Mouse (Mus musculus) liver, embryonic 13.5 days (tissue): Measurements from ENCODE around the gene Syk. TPM values are rescaled to one million over a fixed set of nuclear protein-coding genes. Genes with fewer than 3 reads are reported as not detected.

Experiments
- ATAC-seq: fragments of 200-750 bp; cut with Nextera tagmentation; 2 replicates; pipeline ENCODE4 v1.8.0; 2017; ENCODE audit warnings: low read depth, mild to moderate bottlenecking, moderate number of reproducible peaks, moderate library complexity
- DNase-seq: peaks from one replicate; pipeline ENCODE4 v3.0.0; 2022
- H3K27ac ChIP-seq: fragments of 300-500 bp; sonication (generic); 2 replicates; pipeline ENCODE4 v1.5.1; 2015; ENCODE audit warnings: moderate library complexity, mild to moderate bottlenecking, inconsistent platforms
- H3K27me3 ChIP-seq: fragments of 300-500 bp; sonication (generic); 2 replicates; pipeline ENCODE4 v1.6.1; 2015; ENCODE audit warnings: mild to moderate bottlenecking, inconsistent platforms
- H3K36me3 ChIP-seq: fragments of 300-500 bp; sonication (generic); 2 replicates; pipeline ENCODE4 v1.6.1; 2015; ENCODE audit warnings: mild to moderate bottlenecking, inconsistent platforms
- H3K4me1 ChIP-seq: fragments of 300-500 bp; sonication (generic); replicated peaks from 2 replicates; pipeline ENCODE4 v1.6.1; 2015; ENCODE audit warnings: inconsistent platforms
- H3K4me2 ChIP-seq: fragments of 300-500 bp; sonication (generic); 2 replicates; pipeline ENCODE4 v1.6.1; 2015; ENCODE audit warnings: inconsistent platforms, mild to moderate bottlenecking, moderate library complexity
- H3K4me3 ChIP-seq: fragments of 300-500 bp; sonication (generic); replicated peaks from 2 replicates; pipeline ENCODE4 v1.5.1; 2015; ENCODE audit warnings: mild to moderate bottlenecking, inconsistent platforms
- H3K9ac ChIP-seq: fragments of 300-500 bp; sonication (generic); 2 replicates; pipeline ENCODE4 v1.6.1; 2015; ENCODE audit warnings: mild to moderate bottlenecking, inconsistent platforms
- H3K9me3 ChIP-seq: fragments of 300-500 bp; sonication (generic); replicated peaks from 2 replicates; pipeline ENCODE4 v1.6.1; 2016; ENCODE audit warnings: inconsistent platforms
- WGBS: fragments of 180-500 bp; shearing (Covaris S2); methylation state at CpG from one replicate; pipeline ENCODE4 v1.1.7; 2015; ENCODE audit not compliant: insufficient replicate concordance; 5-methylcytosine and 5-hydroxymethylcytosine counted together
- polyA plus RNA-seq: library from polyadenylated mRNA; unstranded; fragments of >200 nt; fragmentation: Nextera tagmentation; extraction: Ambion mirVana; gene quantifications from 2 replicates; pipeline ENCODE4 v1.2.1, GENCODE M21; 2015

The Syk gene
- polyA plus RNA-seq, 1 experiment from 2014 or later, result 4.4 TPM

DNA sequence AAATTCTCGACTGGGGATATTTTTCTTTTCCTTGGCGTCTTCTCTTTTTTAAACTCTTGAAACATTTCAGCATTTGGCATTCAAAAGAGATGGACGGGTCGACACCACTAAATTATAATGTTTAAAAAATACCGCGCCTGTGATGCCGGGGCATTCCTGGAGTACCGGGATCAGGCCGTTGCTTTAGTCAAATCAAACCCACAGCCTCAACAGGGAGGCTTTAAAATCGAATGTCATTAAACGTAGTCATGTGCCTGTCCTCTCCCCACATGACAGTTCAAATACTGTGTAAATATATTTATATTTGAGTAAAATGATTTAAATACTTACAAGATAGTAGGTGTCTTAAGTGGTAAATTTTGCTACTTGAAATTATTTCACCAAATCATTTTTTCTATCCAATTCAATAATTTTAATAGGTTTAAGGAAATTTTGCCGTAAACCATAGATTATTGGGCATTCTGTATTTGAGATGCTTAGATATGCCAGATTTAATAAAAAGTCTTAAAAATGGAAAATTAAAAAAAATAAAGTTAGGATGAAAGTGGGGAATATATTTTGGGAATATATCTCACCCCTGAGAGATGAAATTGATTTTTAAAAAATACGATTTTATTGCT, 1.1 kb downstream of the Syk start:
- Histone ChIP-seq H3K27ac (no peak overlapping the region), H3K9ac (peak overlapping the region; percentile 76), H3K4me1 (peaks cover 15% of the 10 kb centered on the region), H3K4me3 (peak overlapping the region; percentile 68), H3K4me2 (peak overlapping the region; percentile 92), H3K36me3 (no peaks in the 10 kb centered on the region), H3K27me3 (peaks cover 12% of the 10 kb centered on the region), H3K9me3 (no peaks in the 10 kb centered on the region)
- 13% methylated on average over 13 of the region's 13 CpGs for whole genome bisulfite sequencing
- DNase-seq (no peak), ATAC-seq (no peak)

DNA sequence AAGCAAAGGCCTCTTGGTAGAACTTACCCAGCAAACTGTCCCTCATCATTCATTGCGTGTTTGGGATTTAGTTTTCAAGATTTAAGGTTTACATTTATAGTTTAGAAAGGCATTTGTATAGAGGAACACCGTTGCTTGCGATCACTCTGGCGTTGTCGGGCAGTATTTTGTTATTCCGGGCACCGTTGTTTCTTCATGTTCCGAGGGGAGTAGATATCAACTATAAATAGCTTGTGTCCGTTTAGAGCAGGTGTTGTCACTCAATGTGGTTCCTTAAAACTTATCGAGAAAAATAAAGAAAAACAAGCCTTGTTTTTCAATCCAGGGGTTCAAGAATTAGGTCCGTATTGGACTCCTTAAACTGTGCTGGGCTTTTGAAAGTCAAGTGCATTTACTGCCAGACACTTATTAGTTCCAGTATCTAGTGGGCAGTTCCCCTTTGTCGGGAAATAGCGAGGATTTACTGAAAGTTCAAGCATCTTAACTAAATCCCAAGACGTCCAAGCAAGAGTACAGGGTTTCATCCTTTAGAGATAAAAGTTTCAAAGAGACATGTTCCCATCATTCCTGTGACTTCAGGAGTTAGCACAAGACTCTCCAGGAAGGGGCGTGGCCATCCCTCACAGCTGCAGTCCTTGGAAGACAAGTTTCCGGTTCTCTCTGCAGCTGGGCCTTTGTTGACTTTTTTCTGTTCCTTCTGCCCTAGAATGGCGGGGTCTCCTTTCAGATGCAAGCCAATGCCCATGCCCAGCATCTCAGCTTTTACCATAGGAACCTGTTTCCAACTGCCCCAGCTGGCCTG, 1.9 kb downstream of the Syk start:
- no peak for DNase-seq
- peaks cover 12% of the 10 kb centered on the region for H3K27me3 ChIP-seq
- WGBS, result 17% methylated on average over 17 of the region's 17 CpGs
- H3K4me2 ChIP-seq, result peak overlapping the region; percentile 58
- no peaks in the 10 kb centered on the region for H3K9me3 ChIP-seq
- no peak overlapping the region for H3K27ac ChIP-seq
- ATAC-seq, result no peak
- H3K4me1 ChIP-seq, result peaks cover 15% of the 10 kb centered on the region
- H3K9ac ChIP-seq, result peak overlapping the region; percentile 28; the same call in 1 of the 2 replicates
- peak overlapping the region; percentile 28 for H3K4me3 ChIP-seq
- H3K36me3 ChIP-seq, result no peaks in the 10 kb centered on the region

DNA sequence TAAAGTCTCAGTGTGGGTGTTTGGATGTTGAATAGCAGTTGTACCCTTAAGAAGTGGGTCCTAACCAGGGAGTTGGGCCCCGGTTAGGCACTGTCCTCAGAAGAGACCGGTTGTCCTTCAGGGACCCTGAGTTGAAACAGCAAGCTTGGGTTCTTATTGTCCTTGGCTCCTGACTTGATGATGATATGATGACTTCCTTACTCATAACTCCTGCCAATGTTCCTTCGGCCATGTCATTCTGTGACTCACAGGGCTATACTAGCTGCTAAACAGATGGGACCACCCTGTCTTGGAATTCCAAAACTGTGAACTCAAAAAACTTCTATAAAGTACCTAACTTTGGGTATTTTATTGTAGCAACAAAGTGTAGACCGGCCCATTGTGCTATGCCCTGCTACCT, 4.8 kb downstream of the Syk start:
- ATAC-seq, result no peak
- 83% methylated on average over 4 of the region's 4 CpGs for WGBS

DNA sequence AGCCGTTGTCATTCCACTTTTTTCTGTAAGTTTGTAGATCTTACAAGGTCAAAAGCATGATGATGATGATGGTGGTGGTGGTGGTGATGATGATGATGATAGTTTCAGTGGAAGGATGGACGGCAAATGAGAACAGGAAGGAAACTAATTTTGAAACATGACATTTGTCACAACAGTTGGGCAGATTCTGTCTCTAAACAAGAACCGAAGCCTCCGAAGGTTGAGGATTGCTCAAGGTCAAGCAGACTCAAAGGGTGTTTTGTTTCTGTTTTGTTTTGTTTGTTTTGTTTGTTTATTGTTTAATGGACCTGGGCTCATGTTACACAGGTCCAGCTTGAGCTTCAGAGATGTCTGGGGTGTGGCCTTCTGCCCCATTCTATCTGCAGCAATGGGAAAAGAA, 6.1 kb downstream of the Syk start:
- 58% methylated on average over 4 of the region's 4 CpGs for WGBS
- Histone ChIP-seq H3K4me2 (no peak overlapping the region), H3K36me3 (no peaks in the 10 kb centered on the region), H3K4me3 (no peak overlapping the region), H3K27ac (no peak overlapping the region), H3K9me3 (no peaks in the 10 kb centered on the region), H3K4me1 (0 out of 2 replicates have a peak, but pooled peaks cover 3% of the 10 kb centered on the region), H3K27me3 (no peaks in the 10 kb centered on the region), H3K9ac (no peak overlapping the region)
- DNase-seq (no peak), ATAC-seq (no peak)

More for the DNA sequence above, 4.8 kb downstream of the Syk start:
- Histone ChIP-seq H3K9ac (no peak overlapping the region), H3K27me3 (peaks cover 8% of the 10 kb centered on the region), H3K4me3 (no peak overlapping the region), H3K36me3 (no peaks in the 10 kb centered on the region), H3K27ac (no peak overlapping the region), H3K4me1 (peaks cover 10% of the 10 kb centered on the region), H3K9me3 (no peaks in the 10 kb centered on the region), H3K4me2 (peak overlapping the region; percentile 1; the same call in 1 of the 2 replicates)
- no peak for DNase-seq

DNA sequence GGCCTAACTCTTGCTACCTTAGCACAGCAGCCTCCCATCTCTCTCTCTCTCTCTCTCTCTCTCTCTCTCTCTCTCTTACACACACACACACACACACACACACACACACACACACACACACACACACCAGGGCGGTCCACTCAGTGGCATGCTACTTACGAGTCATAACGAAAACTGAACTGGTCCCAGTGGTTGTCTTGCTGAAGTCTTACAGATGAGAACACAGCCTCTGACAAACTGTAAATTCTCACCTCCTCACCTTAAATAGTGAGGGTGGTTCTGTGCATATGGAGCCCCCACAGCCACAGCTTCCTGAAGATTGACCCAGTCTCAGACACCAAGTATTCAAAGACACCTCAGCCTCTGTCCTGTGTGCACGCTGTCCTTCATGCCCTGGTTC, 8.9 kb downstream of the Syk start:
- no peak for ATAC-seq
- DNase-seq, result no peak
- H3K27ac ChIP-seq, result no peak overlapping the region
- 0 out of 2 replicates have a peak, but pooled peaks cover 3% of the 10 kb centered on the region for H3K4me1 ChIP-seq
- no peak overlapping the region for H3K9ac ChIP-seq
- no peaks in the 10 kb centered on the region for H3K9me3 ChIP-seq
- 79% methylated on average over 4 of the region's 4 CpGs for WGBS
- no peaks in the 10 kb centered on the region for H3K36me3 ChIP-seq
- no peaks in the 10 kb centered on the region for H3K27me3 ChIP-seq
- H3K4me2 ChIP-seq, result no peak overlapping the region
- no peak overlapping the region for H3K4me3 ChIP-seq

DNA sequence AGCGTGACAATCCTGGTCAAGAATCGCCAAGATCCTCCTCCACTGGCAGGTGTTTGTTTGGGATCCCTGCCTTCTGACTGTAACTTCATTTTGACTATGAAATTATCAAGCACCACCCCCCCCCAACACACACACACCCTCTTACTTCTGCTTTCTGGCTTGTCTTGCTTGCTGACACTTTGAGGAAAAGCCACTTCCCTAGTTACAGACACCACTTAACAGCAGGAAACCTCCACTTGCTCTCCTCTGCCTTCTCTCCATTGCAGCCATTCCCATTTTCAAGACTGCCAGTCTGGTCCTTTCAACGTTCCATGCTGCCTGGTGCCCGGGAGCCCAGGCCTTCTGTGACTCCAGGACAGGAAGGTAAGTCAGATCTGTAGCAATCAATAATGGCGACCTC, 13.7 kb downstream of the Syk start:
- DNase-seq (no peak), ATAC-seq (no peak)
- Histone ChIP-seq H3K4me3 (peak overlapping the region; percentile 20; the same call in 1 of the 2 replicates), H3K4me1 (no peaks in the 10 kb centered on the region), H3K27me3 (no peaks in the 10 kb centered on the region), H3K9me3 (no peaks in the 10 kb centered on the region), H3K36me3 (no peaks in the 10 kb centered on the region), H3K4me2 (peak overlapping the region; percentile 19; the same call in 1 of the 2 replicates), H3K9ac (no peak overlapping the region), H3K27ac (no peak overlapping the region)
- WGBS, result 18% methylated on average over 5 of the region's 5 CpGs

DNA sequence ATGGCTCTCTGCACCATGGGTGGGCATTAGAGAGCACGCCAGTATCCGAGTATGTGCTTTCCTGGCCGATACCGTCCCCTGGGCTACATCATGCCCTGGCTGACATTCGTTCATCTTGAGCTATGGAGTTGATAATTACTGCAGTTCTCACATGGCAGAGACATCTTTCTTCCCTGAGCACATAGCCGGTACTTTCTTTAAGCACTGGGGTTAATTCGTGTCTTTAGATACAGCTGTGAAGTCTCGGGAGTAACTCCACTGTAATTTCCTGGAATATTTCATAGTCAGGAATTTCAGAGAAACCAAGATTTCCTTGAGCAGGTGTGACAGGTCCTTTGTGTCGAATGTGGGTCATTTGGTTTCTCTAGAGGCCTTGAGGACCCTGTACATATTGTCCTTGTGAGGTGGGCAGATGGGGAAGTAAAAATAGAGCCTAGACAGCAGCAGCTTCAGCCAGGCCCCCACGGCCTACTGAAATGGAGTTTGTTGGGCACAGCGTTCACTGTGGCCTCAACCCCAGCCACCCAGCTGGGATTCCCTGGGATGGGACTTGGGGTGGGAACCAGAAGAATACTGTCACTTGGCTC, 14.2 kb downstream of the Syk start:
- H3K4me3 ChIP-seq, result peak overlapping the region; percentile 20; the same call in 1 of the 2 replicates
- H3K4me1 ChIP-seq, result peaks cover 2% of the 10 kb centered on the region; the same call in 1 of the 2 replicates
- no peak overlapping the region for H3K27ac ChIP-seq
- H3K27me3 ChIP-seq, result no peaks in the 10 kb centered on the region
- H3K4me2 ChIP-seq, result peak overlapping the region; percentile 19; the same call in 1 of the 2 replicates
- H3K9ac ChIP-seq, result no peak overlapping the region
- ATAC-seq, result no peak
- WGBS, result 37% methylated on average over 11 of the region's 11 CpGs
- DNase-seq, result no peak
- no peaks in the 10 kb centered on the region for H3K9me3 ChIP-seq
- no peaks in the 10 kb centered on the region for H3K36me3 ChIP-seq

DNA sequence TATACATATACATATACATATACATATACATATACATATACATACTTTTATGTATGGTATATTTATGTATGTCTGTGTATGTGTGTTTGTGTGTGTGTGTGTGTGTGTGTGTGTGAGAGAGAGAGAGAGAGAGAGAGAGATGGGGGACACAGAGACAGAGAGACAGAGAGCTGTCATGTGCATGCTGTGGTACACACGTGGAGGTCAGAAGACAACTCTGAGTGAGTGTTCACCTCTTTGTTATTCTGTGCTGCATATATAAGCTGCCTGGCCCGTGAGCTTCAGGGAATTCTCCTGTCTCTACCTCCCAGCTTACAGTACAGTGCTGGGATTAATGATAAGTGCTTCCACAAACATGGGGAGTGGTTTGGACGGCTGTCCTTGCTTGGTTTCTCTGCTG, 15.3 kb downstream of the Syk start:
- ATAC-seq (no peak), DNase-seq (no peak)
- Histone ChIP-seq H3K4me1 (peaks cover 13% of the 10 kb centered on the region), H3K27me3 (no peaks in the 10 kb centered on the region), H3K27ac (no peak overlapping the region), H3K9ac (no peak overlapping the region), H3K4me2 (no peak overlapping the region), H3K9me3 (no peaks in the 10 kb centered on the region), H3K36me3 (no peaks in the 10 kb centered on the region), H3K4me3 (no peak overlapping the region)
- WGBS, result 43% methylated on average over 3 of the region's 3 CpGs

DNA sequence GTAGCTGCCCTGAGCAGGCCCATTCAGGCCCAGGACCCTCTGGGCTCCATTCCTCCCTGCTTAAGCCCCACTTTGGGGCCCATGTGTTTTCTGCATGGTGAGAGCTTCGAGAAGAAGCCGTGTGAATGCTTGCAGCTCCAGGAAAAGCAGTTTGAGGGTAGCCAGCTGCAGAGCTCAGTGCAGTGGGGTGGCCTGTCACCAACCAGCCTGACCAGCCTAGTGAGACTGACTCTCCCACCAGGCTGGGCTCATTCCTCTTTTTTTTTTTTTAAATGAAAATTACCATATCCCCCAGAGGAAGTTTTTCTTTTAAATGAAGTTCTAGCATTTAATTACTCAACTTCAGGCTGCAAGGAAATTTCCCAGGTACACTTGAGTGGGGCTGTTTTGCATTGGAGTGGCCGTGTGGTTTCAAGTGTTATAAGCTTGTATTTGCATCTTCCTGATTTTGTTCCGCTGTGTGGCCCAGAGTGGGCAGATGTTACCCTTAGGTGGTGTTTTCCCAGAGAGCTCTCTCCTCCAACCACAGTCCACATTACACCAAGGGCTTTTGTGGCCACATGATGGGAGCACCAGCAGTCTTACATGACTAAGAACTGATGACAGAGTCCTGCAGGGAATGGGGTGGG, 17.2 kb downstream of the Syk start:
- no peak overlapping the region for H3K4me3 ChIP-seq
- peaks cover 13% of the 10 kb centered on the region for H3K4me1 ChIP-seq
- no peak for ATAC-seq
- no peak overlapping the region for H3K27ac ChIP-seq
- no peak overlapping the region for H3K4me2 ChIP-seq
- no peaks in the 10 kb centered on the region for H3K36me3 ChIP-seq
- no peaks in the 10 kb centered on the region for H3K9me3 ChIP-seq
- H3K9ac ChIP-seq, result no peak overlapping the region
- no peak for DNase-seq
- 55% methylated on average over 4 of the region's 4 CpGs for WGBS
- H3K27me3 ChIP-seq, result no peaks in the 10 kb centered on the region

DNA sequence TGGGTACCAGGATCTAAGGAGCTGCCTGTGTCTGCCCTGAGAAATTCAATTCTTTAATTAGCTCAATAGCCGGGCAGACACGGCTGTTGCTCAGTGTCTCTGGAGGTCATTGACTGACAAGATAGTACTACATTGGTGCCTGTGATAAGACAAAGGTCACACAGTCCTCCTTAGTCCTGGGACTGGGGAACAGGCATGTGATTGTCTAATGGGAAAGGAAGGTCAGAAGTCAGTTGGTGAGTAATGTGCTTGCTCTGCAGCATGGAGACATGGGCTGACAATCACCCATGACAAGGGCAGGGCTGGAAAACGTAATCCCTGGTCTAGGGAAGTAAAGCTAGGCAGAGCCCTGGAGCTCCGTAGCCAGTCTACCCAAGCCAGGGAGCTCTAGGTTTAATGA, 19.8 kb downstream of the Syk start:
- ATAC-seq (no peak), DNase-seq (no peak)
- no peak overlapping the region for H3K27ac ChIP-seq
- peaks cover 15% of the 10 kb centered on the region for H3K4me1 ChIP-seq
- no peaks in the 10 kb centered on the region for H3K36me3 ChIP-seq
- 24% methylated on average over 4 of the region's 4 CpGs for WGBS
- H3K9ac ChIP-seq, result no peak overlapping the region
- H3K9me3 ChIP-seq, result no peaks in the 10 kb centered on the region
- no peaks in the 10 kb centered on the region for H3K27me3 ChIP-seq
- no peak overlapping the region for H3K4me3 ChIP-seq
- no peak overlapping the region for H3K4me2 ChIP-seq

DNA sequence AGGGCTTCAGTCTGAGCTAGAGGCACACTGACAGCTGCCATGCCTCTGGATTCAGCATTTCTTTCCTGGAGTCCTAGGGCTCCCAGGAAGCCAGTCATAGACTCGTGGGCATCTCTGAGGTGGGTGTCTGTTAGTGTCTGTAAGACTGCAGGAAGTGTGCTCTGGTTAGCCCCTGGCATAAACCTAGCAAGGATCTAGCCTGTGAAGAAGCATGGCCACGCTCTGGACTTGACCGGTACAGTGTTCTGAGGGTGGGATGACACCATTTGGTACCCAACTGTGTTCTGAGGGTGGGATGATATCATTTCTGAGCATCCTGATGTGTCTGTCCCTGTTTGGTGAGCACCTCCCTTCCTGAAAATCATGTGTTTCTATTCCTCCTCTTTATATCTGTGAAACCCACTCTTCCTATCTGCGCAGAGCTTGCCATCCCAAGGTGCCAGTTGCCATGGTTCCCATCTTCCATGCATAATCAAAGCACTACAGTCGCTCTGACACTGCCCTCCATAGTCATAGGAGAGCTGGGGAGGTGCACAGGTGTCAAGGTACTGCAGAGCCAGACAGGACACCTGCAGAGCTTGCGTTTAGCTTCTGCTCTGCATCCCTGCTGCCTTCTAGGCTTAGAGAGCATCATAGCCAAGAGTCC, 20.9 kb downstream of the Syk start:
- Histone ChIP-seq H3K4me2 (no peak overlapping the region), H3K9ac (no peak overlapping the region), H3K36me3 (no peaks in the 10 kb centered on the region), H3K27ac (no peak overlapping the region), H3K4me3 (no peak overlapping the region), H3K27me3 (no peaks in the 10 kb centered on the region), H3K4me1 (peaks cover 22% of the 10 kb centered on the region), H3K9me3 (no peaks in the 10 kb centered on the region)
- DNase-seq (no peak), ATAC-seq (no peak)
- 68% methylated on average over 6 of the region's 6 CpGs for WGBS
